Mouse (Mus musculus) CH12.LX (cell line): ENCODE data around the gene Chrm3. TPM values are rescaled to one million over a fixed set of nuclear protein-coding genes. Genes with fewer than 3 reads are reported as not detected.

Experiments used
- DNase-seq: peaks from one replicate; pipeline ENCODE4 v3.0.0-alpha.2; 2013; ENCODE audit errors: extremely low read depth
- H3K27ac ChIP-seq: 2 replicates; pipeline ENCODE4 v1.5.1; 2012; ENCODE audit warnings: low read depth, mild to moderate bottlenecking, control low read depth, moderate library complexity; ENCODE audit not compliant: insufficient read depth
- H3K27me3 ChIP-seq: replicated peaks from 2 replicates; pipeline ENCODE3; 2012; ENCODE audit warnings: inconsistent platforms
- H3K36me3 ChIP-seq, 2 experiments: replicated peaks in 1 of 2; 2 replicates each; pipeline versions ENCODE3 to v1.6.1; 2012; ENCODE audit warnings: inconsistent platforms in 1 of 2, low read length in 1 of 2, mild to moderate bottlenecking in 1 of 2, mixed read lengths in 1 of 2, moderate library complexity in 1 of 2; ENCODE audit not compliant: control insufficient read depth in 1 of 2, insufficient read depth in 1 of 2
- H3K4me1 ChIP-seq, 2 experiments: 2 replicates each; pipeline ENCODE4 v1.6.1; 2012; ENCODE audit warnings: inconsistent platforms in 1 of 2, moderate library complexity in 1 of 2; ENCODE audit not compliant: insufficient read depth in 2 of 2, control insufficient read depth in 1 of 2
- H3K4me2 ChIP-seq: 2 replicates; pipeline ENCODE4 v1.6.1; 2012; ENCODE audit warnings: low read depth, mild to moderate bottlenecking, control low read depth; ENCODE audit not compliant: poor library complexity, insufficient read depth, severe bottlenecking
- H3K4me3 ChIP-seq, 3 experiments: fragments of 150-350 bp in 1 of 3; sonication (generic) in 1 of 3; replicated peaks in 1 of 3; 2 replicates each; pipeline versions ENCODE3 to v1.5.1; 2011 to 2012; ENCODE audit warnings: low read depth in 2 of 3, low read length in 2 of 3, mild to moderate bottlenecking in 2 of 3, moderate library complexity in 2 of 3, control low read depth in 1 of 3, improper control_type of control experiment in 1 of 3, inconsistent platforms in 1 of 3, mixed read lengths in 1 of 3; ENCODE audit not compliant: poor library complexity in 1 of 3
- H3K79me2 ChIP-seq: replicated peaks from 2 replicates; pipeline ENCODE4 v1.6.1; 2012; ENCODE audit warnings: mild to moderate bottlenecking, moderate library complexity; ENCODE audit not compliant: control insufficient read depth, poor library complexity, insufficient read depth, severe bottlenecking; ENCODE audit errors: extremely low read depth
- H3K9ac ChIP-seq: 2 replicates; pipeline ENCODE4 v1.6.1; 2012; ENCODE audit warnings: low read depth, mild to moderate bottlenecking, control low read depth, moderate library complexity; ENCODE audit not compliant: insufficient read depth
- H3K9me3 ChIP-seq: replicated peaks from 2 replicates; pipeline ENCODE3; 2012; ENCODE audit warnings: low read length, inconsistent platforms, mixed read lengths
- EP300 ChIP-seq: IDR thresholded peaks from 2 replicates; pipeline ENCODE4 v1.6.1; 2011; ENCODE audit warnings: low read length, improper control_type of control experiment
- IRF4 ChIP-seq: IDR thresholded peaks from 2 replicates; pipeline ENCODE4 v1.6.1; 2014; ENCODE audit warnings: low read depth, mild to moderate bottlenecking, inconsistent platforms, low read length, improper control_type of control experiment
- JUN ChIP-seq: IDR thresholded peaks from 2 replicates; pipeline ENCODE4 v1.6.1; 2011; ENCODE audit warnings: low read depth, mild to moderate bottlenecking, low read length, improper control_type of control experiment, moderate library complexity; ENCODE audit not compliant: insufficient read depth
- KAT2A ChIP-seq: IDR thresholded peaks from 2 replicates; pipeline ENCODE4 v1.6.1; 2012; ENCODE audit warnings: low read length, improper control_type of control experiment, inconsistent platforms; ENCODE audit not compliant: insufficient replicate concordance
- MAFK ChIP-seq: IDR thresholded peaks from 2 replicates; pipeline ENCODE4 v1.6.1; 2011; ENCODE audit warnings: low read length, improper control_type of control experiment; ENCODE audit not compliant: insufficient replicate concordance
- MAZ ChIP-seq: IDR thresholded peaks from 2 replicates; pipeline ENCODE4 v1.6.1; 2012; ENCODE audit warnings: low read depth, mild to moderate bottlenecking, inconsistent platforms, low read length, improper control_type of control experiment, moderate library complexity
- MXI1 ChIP-seq: IDR thresholded peaks from 2 replicates; pipeline ENCODE4 v1.6.1; 2011; ENCODE audit warnings: mild to moderate bottlenecking, low read depth, low read length, improper control_type of control experiment
- PAX5 ChIP-seq: IDR thresholded peaks from 2 replicates; pipeline ENCODE4 v1.6.1; 2012; ENCODE audit warnings: low read length, inconsistent platforms, mixed read lengths
- POLR2A ChIP-seq: IDR thresholded peaks from 2 replicates; pipeline ENCODE4 v1.6.1; 2011; ENCODE audit warnings: low read depth, mild to moderate bottlenecking, improper control_type of control experiment, low read length
- POLR2AphosphoS2 ChIP-seq: IDR thresholded peaks from 2 replicates; pipeline ENCODE4 v1.6.1; 2011; ENCODE audit warnings: low read depth, low read length, improper control_type of control experiment
- RAD21 ChIP-seq: IDR thresholded peaks from 2 replicates; pipeline ENCODE4 v1.6.1; 2011; ENCODE audit warnings: low read depth, mild to moderate bottlenecking, low read length, improper control_type of control experiment, moderate library complexity
- TBP ChIP-seq: conservative IDR thresholded peaks from 2 replicates; pipeline ENCODE4 v1.6.1; 2011; ENCODE audit warnings: low read depth, low read length, improper control_type of control experiment
- UBTF ChIP-seq: IDR thresholded peaks from 2 replicates; pipeline ENCODE4 v1.6.1; 2012; ENCODE audit warnings: low read depth, mild to moderate bottlenecking, inconsistent platforms, low read length, improper control_type of control experiment, moderate library complexity
- ZC3H11A ChIP-seq: IDR thresholded peaks from 2 replicates; pipeline ENCODE4 v1.6.1; 2012; ENCODE audit warnings: low read depth, mild to moderate bottlenecking, inconsistent platforms, low read length, improper control_type of control experiment
- ZKSCAN1 ChIP-seq: IDR thresholded peaks from 2 replicates; pipeline ENCODE4 v1.6.1; 2012; ENCODE audit warnings: low read depth, inconsistent platforms, low read length, improper control_type of control experiment, borderline replicate concordance
- ZMIZ1 ChIP-seq: IDR thresholded peaks from 2 replicates; pipeline ENCODE4 v1.6.1; 2012; ENCODE audit warnings: low read depth, mild to moderate bottlenecking, inconsistent platforms, low read length, improper control_type of control experiment
- dilution Hi-C: fragments of 300-500 bp; cut with MboI; formaldehyde crosslinking; loops from 2 replicates; pipeline ENCODE4 v1.14.3; 2020; ENCODE audit warnings: low sequenced_read_pairs; ENCODE audit not compliant: extremely low pct_unique_long_range_greater_than_20kb, extremely low pct_ligation_motif_present
- in situ Hi-C: fragments of 300-500 bp; cut with MboI; formaldehyde crosslinking; loops from 3 replicates; pipeline ENCODE4 v1.14.3; 2019; ENCODE audit warnings: low sequenced_read_pairs, low pct_ligation_motif_present, low pct_unique_long_range_greater_than_20kb, mixed read lengths
- polyA plus RNA-seq: library from polyadenylated mRNA; unstranded; fragments of >175 nt; gene quantifications from 2 replicates; pipeline ENCODE4 v1.2.1, GENCODE M21; 2012; ENCODE audit warnings: low read depth; ENCODE audit not compliant: insufficient read length
- total RNA-seq, 2 experiments: library from RNA; depleted of rRNA; stranded (reverse); fragments of 300-350 nt in 1 of 2; fragments of >200 nt in 1 of 2; gene quantifications; 2 replicates each; pipeline ENCODE4 v1.2.3; 2012 to 2014

The Chrm3 gene
- total and polyA plus RNA-seq, 3 experiments = not detected

DNA sequence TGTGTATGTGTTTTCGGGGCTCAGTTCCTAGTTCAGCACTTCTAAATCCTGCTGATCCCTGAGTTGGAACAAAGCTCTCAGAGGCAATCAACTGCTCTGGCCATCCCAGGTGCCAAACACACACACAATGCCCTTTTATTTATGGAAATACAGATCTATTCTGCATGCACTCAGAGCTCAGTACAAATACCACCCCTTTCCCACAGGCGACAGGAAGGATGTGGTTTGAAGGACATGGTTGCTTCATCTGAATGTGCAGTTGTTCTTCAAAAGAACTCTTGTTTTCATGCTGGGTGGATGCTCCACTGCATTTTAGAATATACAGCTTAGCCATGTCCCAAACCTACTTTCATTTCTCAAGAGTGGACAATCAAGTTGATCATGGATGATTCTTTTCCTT, 294.9 kb downstream of the Chrm3 start:
- dilution Hi-C loops = no loop called here
- no peaks in the 10 kb centered on the region for H3K36me3 ChIP-seq
- no peaks in the 10 kb centered on the region for H3K79me2 ChIP-seq
- peaks cover 0 to 12% of the 10 kb centered on the region in 2 experiments; a peak in 2 of 4 replicates for H3K4me1 ChIP-seq
- in situ Hi-C loops = no loop called here
- no peak overlapping the region for H3K4me3 ChIP-seq
- no peak for TF ChIP-seq ZKSCAN1
- no peak for TF ChIP-seq RAD21
- TF ChIP-seq UBTF = no peak
- no peak for TF ChIP-seq POLR2AphosphoS2
- no peak for TF ChIP-seq MXI1
- no peak for TF ChIP-seq ZC3H11A
- TF ChIP-seq MAFK = no peak
- TF ChIP-seq JUN = no peak
- no peak for TF ChIP-seq PAX5
- TF ChIP-seq ZMIZ1 = no peak
- no peak for TF ChIP-seq TBP
- H3K27me3 ChIP-seq = no peaks in the 10 kb centered on the region
- no peak overlapping the region for H3K27ac ChIP-seq
- peak; percentile 17 for DNase-seq
- peak overlapping the region; percentile 21; the same call in 1 of the 2 replicates for H3K4me2 ChIP-seq
- H3K9ac ChIP-seq = no peak overlapping the region
- H3K9me3 ChIP-seq = no peaks in the 10 kb centered on the region

DNA sequence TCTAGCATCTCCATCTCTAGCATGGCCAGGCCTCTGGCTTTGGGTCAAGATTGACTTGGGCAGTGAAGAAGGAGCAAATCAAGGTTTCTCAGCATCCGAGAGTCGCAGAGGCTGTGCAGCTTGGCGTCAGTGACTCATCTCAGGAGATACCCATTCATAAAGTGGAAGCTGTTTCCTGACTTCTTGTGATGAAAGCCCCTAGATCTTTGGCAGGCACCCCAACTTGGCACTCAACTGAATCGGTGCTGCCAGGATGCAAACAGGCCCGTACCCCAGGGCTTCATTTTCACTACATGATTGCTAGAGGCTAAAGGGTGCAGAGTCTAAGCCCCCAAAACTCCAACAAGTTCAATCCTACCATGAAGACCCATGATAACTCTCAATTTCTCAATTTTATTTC, 298.0 kb downstream of the Chrm3 start:
- Histone ChIP-seq H3K27ac (no peak overlapping the region), H3K4me1 (peaks cover 0 to 17% of the 10 kb centered on the region in 2 experiments; a peak in 2 of 4 replicates), H3K4me3 (no peak overlapping the region), H3K9me3 (no peaks in the 10 kb centered on the region), H3K36me3 (no peaks in the 10 kb centered on the region), H3K27me3 (no peaks in the 10 kb centered on the region), H3K79me2 (no peaks in the 10 kb centered on the region), H3K4me2 (no peak overlapping the region), H3K9ac (no peak overlapping the region)
- dilution Hi-C loops = no loop called here
- in situ Hi-C loops = no loop called here
- DNase-seq = no peak
- TF ChIP-seq EP300 (peak; percentile 26; the same call in 1 of the 2 replicates), KAT2A (no peak), MAZ (no peak), IRF4 (peak; percentile 22; the same call in 1 of the 2 replicates), PAX5 (no peak), POLR2A (no peak), RAD21 (no peak), MXI1 (no peak)
